Mouse (Mus musculus) embryonic facial prominence, embryonic 14.5 days (tissue): Measurements from ENCODE around the gene Ddah1. TPM values are rescaled to one million over a fixed set of nuclear protein-coding genes. Genes with fewer than 3 reads are reported as not detected.
A peak's percentile ranks its signal among the peaks of the same experiment; 100 is the strongest.
"Not testable (repeated sequence)": the region's sequence is repeated elsewhere in the genome, so short reads cannot be mapped to it uniquely, and the experiment has no call there.

Experiments
- ATAC-seq: fragments of 200-750 bp; cut with Nextera tagmentation; 2 replicates; pipeline ENCODE4 v1.8.0; 2017; ENCODE audit warnings: low read depth, moderate number of reproducible peaks, moderate TSS enrichment
- DNase-seq: peaks from one replicate; pipeline ENCODE4 v3.0.0-alpha.2; 2015; ENCODE audit warnings: low spot score
- H3K27ac ChIP-seq: fragments of 300-500 bp; sonication (generic); replicated peaks from 2 replicates; pipeline ENCODE4 v1.5.1; 2014; ENCODE audit warnings: low read depth, mild to moderate bottlenecking, low read length, moderate library complexity
- H3K27me3 ChIP-seq: fragments of 300-500 bp; sonication (generic); replicated peaks from 2 replicates; pipeline ENCODE4 v1.6.1; 2014; ENCODE audit warnings: low read length; ENCODE audit not compliant: control insufficient read depth, insufficient read depth
- H3K36me3 ChIP-seq: fragments of 300-500 bp; sonication (generic); 2 replicates; pipeline ENCODE4 v1.6.1; 2014; ENCODE audit warnings: low read length, mixed read lengths; ENCODE audit not compliant: control insufficient read depth, insufficient read depth
- H3K4me1 ChIP-seq: fragments of 300-500 bp; sonication (generic); 2 replicates; pipeline ENCODE4 v1.6.1; 2014; ENCODE audit warnings: antibody characterized with exemption, low read length; ENCODE audit not compliant: control insufficient read depth, insufficient read depth
- H3K4me2 ChIP-seq: fragments of 300-500 bp; sonication (generic); 2 replicates; pipeline ENCODE4 v1.6.1; 2014; ENCODE audit warnings: low read depth, mild to moderate bottlenecking, low read length, moderate library complexity, mixed read lengths
- H3K4me3 ChIP-seq: fragments of 300-500 bp; sonication (generic); 2 replicates; pipeline ENCODE4 v1.5.1; 2014; ENCODE audit warnings: low read depth, mild to moderate bottlenecking, low read length
- H3K9ac ChIP-seq: fragments of 300-500 bp; sonication (generic); 2 replicates; pipeline ENCODE4 v1.6.1; 2014; ENCODE audit warnings: low read depth, mild to moderate bottlenecking, low read length, moderate library complexity, mixed read lengths
- H3K9me3 ChIP-seq: fragments of 300-500 bp; sonication (generic); 2 replicates; pipeline ENCODE4 v1.6.1; 2016; ENCODE audit warnings: low read length; ENCODE audit not compliant: control insufficient read depth
- WGBS: fragments of 180-500 bp; shearing (Covaris S2); extraction: QIAGEN DNeasy Blood & Tissue Kit; methylation state at CpG from one replicate; pipeline ENCODE4 v1.1.7; 2014; 5-methylcytosine and 5-hydroxymethylcytosine counted together
- polyA plus RNA-seq: library from polyadenylated mRNA; unstranded; fragments of >200 nt; fragmentation: Nextera tagmentation; extraction: Ambion mirVana; gene quantifications from 2 replicates; pipeline ENCODE4 v1.2.1, GENCODE M21; 2014

Ddah1 gene
- polyA plus RNA-seq, 1 experiment from 2014 or later: 50.9 TPM

GRCm38 (mm10) chr3:145864713-145865233 lies 106.3 kb downstream of the Ddah1 start:
- H3K9me3 ChIP-seq: no peaks in the 10 kb centered on the region
- no peak overlapping the region for H3K9ac ChIP-seq
- peaks cover 8% of the 10 kb centered on the region; the same call in 1 of the 2 replicates for H3K4me1 ChIP-seq
- ATAC-seq (no peak), DNase-seq (no peak)
- no peaks in the 10 kb centered on the region for H3K36me3 ChIP-seq
- no peaks in the 10 kb centered on the region for H3K27me3 ChIP-seq
- 0 out of 2 replicates have a peak overlapping the region, but pooled peaks have one; percentile 50 for H3K27ac ChIP-seq
- WGBS: 76% methylated on average over 4 of the region's 10 CpGs
- H3K4me3 ChIP-seq: no peak overlapping the region
- H3K4me2 ChIP-seq: no peak overlapping the region

- no peak overlapping the region for H3K27ac ChIP-seq
- H3K4me2 ChIP-seq: no peak overlapping the region
- no peaks in the 10 kb centered on the region for H3K36me3 ChIP-seq
- DNase-seq: no peak
- H3K4me1 ChIP-seq: 0 out of 2 replicates have a peak, but pooled peaks cover 2% of the 10 kb centered on the region
- no peak overlapping the region for H3K9ac ChIP-seq
- 92% methylated on average over 9 of the region's 9 CpGs for WGBS
- no peaks in the 10 kb centered on the region for H3K27me3 ChIP-seq
- H3K4me3 ChIP-seq: no peak overlapping the region
- no peak for ATAC-seq
- no peaks in the 10 kb centered on the region for H3K9me3 ChIP-seq
Observed at GRCm38 (mm10) chr3:145872680-145873079, 114.2 kb downstream of the Ddah1 start.

- no peak overlapping the region for H3K9ac ChIP-seq
- no peaks in the 10 kb centered on the region for H3K27me3 ChIP-seq
- no peak overlapping the region for H3K4me3 ChIP-seq
- no peak overlapping the region for H3K4me2 ChIP-seq
- no peak for ATAC-seq
- WGBS: 100% methylated on average over 1 of the region's 1 CpGs
- no peaks in the 10 kb centered on the region for H3K9me3 ChIP-seq
- H3K27ac ChIP-seq: no peak overlapping the region
- DNase-seq: no peak
- 0 out of 2 replicates have a peak, but pooled peaks cover 2% of the 10 kb centered on the region for H3K4me1 ChIP-seq
- no peaks in the 10 kb centered on the region for H3K36me3 ChIP-seq
Observed at GRCm38 (mm10) chr3:145873271-145873670, 114.8 kb downstream of the Ddah1 start.

DNA sequence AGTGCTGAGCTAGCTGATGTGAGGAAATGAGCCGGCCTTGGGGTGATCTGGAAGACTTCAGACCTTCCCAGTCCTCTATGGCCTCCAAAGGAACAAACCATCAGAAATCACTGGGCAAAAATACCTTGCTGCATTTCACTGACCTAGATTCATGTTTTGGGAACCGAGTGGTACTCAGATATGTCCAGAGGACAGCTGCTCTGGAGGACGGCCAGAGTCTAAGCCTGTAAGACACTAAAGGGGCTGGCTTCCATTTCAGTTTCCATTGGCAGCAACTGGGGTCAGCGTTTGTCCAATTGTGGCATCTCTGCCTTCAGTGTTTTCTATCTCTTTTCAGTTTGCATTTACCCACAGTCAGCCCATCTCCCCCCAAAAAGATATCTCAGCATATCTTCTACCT lies 115.7 kb downstream of the Ddah1 start:
- no peak for DNase-seq

DNA sequence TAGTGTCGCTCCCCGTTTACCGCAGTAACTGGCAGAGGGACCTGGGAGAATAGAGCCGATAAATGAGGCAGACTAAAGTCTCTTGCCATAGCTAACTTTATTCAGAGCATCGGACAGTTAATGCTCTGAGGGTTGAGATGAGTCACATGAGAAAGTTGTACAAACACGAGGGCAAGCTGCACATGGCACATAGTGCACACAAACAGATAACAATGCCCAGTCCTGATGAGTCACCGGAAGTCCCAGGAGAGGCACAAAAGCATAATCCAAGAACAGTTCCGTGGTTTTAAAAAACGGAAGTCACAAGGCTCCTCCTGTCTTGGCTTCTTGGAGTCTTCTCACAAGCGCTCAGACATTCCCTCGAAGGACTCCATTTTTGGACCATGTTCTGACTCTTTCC lies 117.6 kb downstream of the Ddah1 start:
- H3K4me1 ChIP-seq: 0 out of 2 replicates have a peak, but pooled peaks cover 2% of the 10 kb centered on the region
- no peaks in the 10 kb centered on the region for H3K36me3 ChIP-seq
- H3K27ac ChIP-seq: no peak overlapping the region
- H3K9me3 ChIP-seq: no peaks in the 10 kb centered on the region
- H3K4me3 ChIP-seq: no peak overlapping the region
- H3K4me2 ChIP-seq: no peak overlapping the region
- WGBS: 82% methylated on average over 11 of the region's 11 CpGs
- DNase-seq: no peak
- no peak overlapping the region for H3K9ac ChIP-seq
- no peak for ATAC-seq
- no peaks in the 10 kb centered on the region for H3K27me3 ChIP-seq

More for the DNA sequence above, 115.7 kb downstream of the Ddah1 start:
- ATAC-seq: no peak
- Histone ChIP-seq H3K4me3 (no peak overlapping the region), H3K9me3 (no peaks in the 10 kb centered on the region), H3K9ac (no peak overlapping the region), H3K4me2 (no peak overlapping the region), H3K4me1 (0 out of 2 replicates have a peak, but pooled peaks cover 2% of the 10 kb centered on the region), H3K36me3 (no peaks in the 10 kb centered on the region), H3K27ac (no peak overlapping the region), H3K27me3 (no peaks in the 10 kb centered on the region)
- WGBS: 82% methylated on average over 4 of the region's 4 CpGs

DNA sequence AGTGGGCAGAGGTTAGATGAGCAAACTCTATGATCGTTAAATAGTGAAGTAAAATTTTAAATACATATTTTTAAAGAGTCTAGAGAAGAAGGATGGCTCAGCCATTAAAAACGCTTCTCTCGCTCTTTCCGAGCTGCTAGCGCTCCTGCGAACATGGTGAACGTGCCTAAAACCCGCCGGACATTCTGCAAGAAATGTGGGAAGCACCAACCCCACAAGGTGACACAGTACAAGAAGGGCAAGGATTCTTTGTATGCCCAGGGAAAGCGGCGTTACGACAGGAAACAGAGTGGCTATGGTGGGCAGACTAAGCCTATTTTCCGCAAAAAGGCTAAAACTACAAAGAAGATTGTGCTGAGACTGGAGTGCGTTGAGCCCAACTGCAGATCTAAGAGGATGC lies 120.4 kb downstream of the Ddah1 start:
- ATAC-seq, H3K4me3 ChIP-seq, H3K4me2 ChIP-seq, H3K27ac ChIP-seq, H3K9ac ChIP-seq, H3K27me3 ChIP-seq, H3K9me3 ChIP-seq, DNase-seq, H3K4me1 ChIP-seq, H3K36me3 ChIP-seq: not testable (repeated sequence)
- WGBS: 91% methylated on average over 13 of the region's 14 CpGs

DNA sequence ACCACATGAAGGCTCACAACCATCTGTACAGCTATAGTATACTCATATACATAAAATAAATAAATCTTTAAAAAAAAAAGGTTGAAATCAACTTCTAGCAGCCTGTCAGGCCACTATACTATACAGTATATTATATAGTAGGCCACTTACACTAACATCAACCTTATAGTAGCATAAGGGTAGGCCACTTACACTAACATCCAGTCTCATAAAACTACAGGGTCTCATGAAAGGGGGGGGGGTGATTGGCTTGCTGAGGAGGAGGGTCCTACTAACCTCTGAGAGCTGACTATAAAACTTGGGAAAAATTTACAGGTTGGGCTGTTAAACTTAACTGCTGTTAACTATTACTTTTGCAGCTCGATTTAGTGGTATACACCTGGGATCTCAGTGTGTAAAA lies 121.9 kb downstream of the Ddah1 start:
- no peak overlapping the region for H3K27ac ChIP-seq
- no peak overlapping the region for H3K9ac ChIP-seq
- DNase-seq: no peak
- H3K4me1 ChIP-seq: peaks cover 4% of the 10 kb centered on the region
- no peaks in the 10 kb centered on the region for H3K9me3 ChIP-seq
- no peaks in the 10 kb centered on the region for H3K27me3 ChIP-seq
- ATAC-seq: no peak
- WGBS: 75% methylated on average over 1 of the region's 1 CpGs
- H3K4me2 ChIP-seq: no peak overlapping the region
- H3K4me3 ChIP-seq: no peak overlapping the region
- no peaks in the 10 kb centered on the region for H3K36me3 ChIP-seq

DNA sequence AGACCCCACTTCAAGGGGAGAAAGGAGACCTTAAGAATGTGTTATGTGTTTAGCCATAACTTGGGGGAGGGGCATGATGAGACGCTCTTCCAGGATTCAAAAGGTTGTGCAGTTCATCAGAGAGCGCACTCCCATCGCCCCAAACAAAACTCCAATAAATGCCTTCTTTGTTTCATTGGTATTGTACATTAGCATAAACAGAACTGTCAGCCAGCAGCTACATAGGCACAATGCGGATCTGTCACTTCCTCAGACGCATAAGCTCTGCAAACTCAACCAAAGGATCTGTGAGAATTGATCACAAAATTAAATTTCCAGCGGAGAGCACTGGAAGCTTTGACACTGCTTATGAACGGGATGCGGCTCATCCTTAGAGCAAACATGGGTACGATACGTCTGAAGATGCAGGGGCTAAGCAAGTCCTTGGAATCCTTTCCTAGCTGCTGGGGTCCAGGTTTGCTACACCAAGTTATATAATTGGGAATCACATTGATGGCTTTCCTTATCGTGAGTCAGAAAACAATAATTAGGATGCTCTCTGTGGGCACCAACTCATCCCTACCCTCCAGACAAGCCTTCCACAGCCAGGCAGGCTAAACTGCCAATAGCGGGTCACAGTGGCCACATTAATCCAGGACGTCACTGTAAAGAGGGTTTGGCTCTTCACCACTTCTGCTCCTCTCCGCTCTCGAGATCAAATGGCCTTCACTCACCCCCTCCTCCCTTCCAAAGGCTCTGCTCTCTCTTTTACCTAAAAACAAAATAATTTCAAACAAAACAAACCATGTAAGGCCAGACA lies 123.8 kb downstream of the Ddah1 start:
- Histone ChIP-seq H3K4me2 (no peak overlapping the region), H3K9ac (no peak overlapping the region), H3K9me3 (no peaks in the 10 kb centered on the region), H3K36me3 (no peaks in the 10 kb centered on the region), H3K4me1 (peaks cover 10% of the 10 kb centered on the region), H3K27ac (no peak overlapping the region), H3K27me3 (no peaks in the 10 kb centered on the region), H3K4me3 (no peak overlapping the region)
- no peak for DNase-seq
- no peak for ATAC-seq
- 81% methylated on average over 15 of the region's 15 CpGs for WGBS

DNA sequence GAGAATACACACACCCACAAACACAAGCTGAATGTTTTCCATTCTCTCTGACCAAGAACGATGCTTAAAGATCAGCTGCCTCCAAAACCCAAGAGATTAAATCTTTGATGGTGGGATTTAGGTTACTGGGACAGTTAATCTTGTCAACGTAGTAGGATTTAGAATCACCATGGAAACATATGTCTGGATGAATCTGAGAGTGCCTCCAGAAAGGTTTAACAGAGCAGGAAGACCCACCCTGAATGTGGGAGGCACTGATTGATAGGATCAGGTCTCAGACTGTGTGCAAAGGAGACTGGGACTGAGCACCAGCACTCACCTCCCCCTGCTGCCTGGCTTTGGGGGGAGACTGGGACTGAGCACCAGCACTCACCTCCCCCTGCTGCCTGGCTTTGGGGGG lies 124.8 kb downstream of the Ddah1 start:
- no peaks in the 10 kb centered on the region for H3K9me3 ChIP-seq
- 39% methylated on average over 2 of the region's 2 CpGs for WGBS
- H3K9ac ChIP-seq: no peak overlapping the region
- H3K27ac ChIP-seq: no peak overlapping the region
- peaks cover 10% of the 10 kb centered on the region for H3K4me1 ChIP-seq
- peak; percentile 60 for DNase-seq
- no peak overlapping the region for H3K4me2 ChIP-seq
- H3K36me3 ChIP-seq: no peaks in the 10 kb centered on the region
- H3K27me3 ChIP-seq: no peaks in the 10 kb centered on the region
- no peak overlapping the region for H3K4me3 ChIP-seq
- peak; percentile 84 for ATAC-seq
